Mouse (Mus musculus) B cell, adult 2 months (primary cell): Measurements from ENCODE around the gene Aldh3b1.
A peak's percentile ranks its signal among the peaks of the same experiment; 100 is the strongest.
"Not testable (repeated sequence)": the region's sequence is repeated elsewhere in the genome, so short reads cannot be mapped to it uniquely, and the experiment has no call there.

ENCODE experiments used
- DNase-seq, 2 experiments: peaks; one replicate each; pipeline ENCODE4 v3.0.0; 2022

The Aldh3b1 gene

GRCm38 (mm10) chr19:3929211-3929941, at the start of gene Aldh3b1:
TSS of gene Aldh3b1 (minus strand) at chr19:3929808.
- peak in 1 of 2 experiments; percentile 21 for DNase-seq

GRCm38 (mm10) chr19:3975866-3976265, 46.3 kb upstream of the Aldh3b1 start:
- DNase-seq, result no peak

- DNase-seq, result not testable (repeated sequence)
These were observed 45.0 kb upstream of the Aldh3b1 start for GRCm38 (mm10) chr19:3974608-3975007.

GRCm38 (mm10) chr19:3972229-3972628, 42.6 kb upstream of the Aldh3b1 start, which contains the start of gene Aldh3b2:
TSS of gene Aldh3b2 (plus strand) at chr19:3972328.
- DNase-seq, result no peak

- no peak for DNase-seq
These were observed 37.6 kb upstream of the Aldh3b1 start for GRCm38 (mm10) chr19:3967258-3967657.

- DNase-seq, result no peak
These were observed 36.9 kb upstream of the Aldh3b1 start for GRCm38 (mm10) chr19:3966330-3967075.

GRCm38 (mm10) chr19:3964030-3964429, 34.4 kb upstream of the Aldh3b1 start:
- DNase-seq, result no peak

GRCm38 (mm10) chr19:3962469-3962868, 32.9 kb upstream of the Aldh3b1 start:
- DNase-seq, result peak; percentile 51 to 52

- DNase-seq, result not testable (repeated sequence)
These were observed 32.2 kb upstream of the Aldh3b1 start for GRCm38 (mm10) chr19:3961805-3962204.

- DNase-seq, result no peak
These were observed 30.6 kb upstream of the Aldh3b1 start for GRCm38 (mm10) chr19:3960211-3960610.

- DNase-seq, result no peak
These were observed 29.4 kb upstream of the Aldh3b1 start for GRCm38 (mm10) chr19:3959030-3959429.

GRCm38 (mm10) chr19:3958470-3958869, 28.9 kb upstream of the Aldh3b1 start, which contains the start of gene Aldh3b3:
TSS of gene Aldh3b3 (plus strand) at chr19:3958645.
- no peak for DNase-seq

GRCm38 (mm10) chr19:3957296-3958036, 27.9 kb upstream of the Aldh3b1 start:
- DNase-seq, result not testable (repeated sequence)

- DNase-seq, result no peak
These were observed 26.2 kb upstream of the Aldh3b1 start for GRCm38 (mm10) chr19:3955804-3956203.

- no peak for DNase-seq
These were observed 25.4 kb upstream of the Aldh3b1 start for GRCm38 (mm10) chr19:3955033-3955432.

- no peak for DNase-seq
These were observed 22.5 kb upstream of the Aldh3b1 start for GRCm38 (mm10) chr19:3952099-3952498.

GRCm38 (mm10) chr19:3951461-3951860, 21.9 kb upstream of the Aldh3b1 start:
- DNase-seq, result no peak

- DNase-seq, result no peak
These were observed 20.7 kb upstream of the Aldh3b1 start for GRCm38 (mm10) chr19:3950331-3950730.

GRCm38 (mm10) chr19:3948546-3948945, 18.9 kb upstream of the Aldh3b1 start:
- no peak for DNase-seq

- DNase-seq, result no peak
These were observed 18.2 kb upstream of the Aldh3b1 start for GRCm38 (mm10) chr19:3947813-3948212.

- peak; percentile 76 to 80 for DNase-seq
These were observed 17.1 kb upstream of the Aldh3b1 start for GRCm38 (mm10) chr19:3946715-3947114.

- peak; percentile 71 to 73 for DNase-seq
These were observed 16.4 kb upstream of the Aldh3b1 start for GRCm38 (mm10) chr19:3945872-3946564.
